Mouse (Mus musculus): ENCODE results near the gene Hivep2. TPM values are rescaled to one million over a fixed set of nuclear protein-coding genes. Genes with fewer than 3 reads are reported as not detected.

The Hivep2 gene
- total and polyA plus RNA-seq, 2 experiments from 2014 or later = 10.8 to 37.5 TPM

DNA sequence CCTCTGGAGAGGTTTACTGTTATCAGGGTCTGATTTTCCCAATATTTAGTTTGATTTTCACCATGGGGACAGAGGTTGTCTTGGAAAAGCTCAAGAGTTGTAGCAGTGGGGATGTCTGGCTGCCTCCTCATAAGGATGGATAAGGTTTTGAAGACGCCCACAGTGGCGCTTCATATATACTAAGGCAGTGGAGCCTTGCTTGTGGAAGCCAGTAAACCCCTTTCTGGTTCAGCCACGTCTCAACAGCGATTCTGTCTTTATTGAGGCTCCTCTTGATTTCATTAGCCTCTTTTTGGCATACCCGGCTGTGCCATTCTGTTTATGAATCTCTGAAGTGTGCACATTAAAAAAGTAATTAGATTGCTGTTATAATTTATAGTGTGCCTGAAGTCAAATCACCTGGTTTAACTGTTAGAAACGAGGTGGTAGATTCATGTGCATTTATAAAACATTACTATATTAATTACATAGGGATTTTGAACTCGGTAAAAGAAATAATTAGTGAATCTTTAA is 72.2 kb downstream of the Hivep2 start:
- no peaks in the 10 kb centered on the region for H3K27me3 ChIP-seq (ENCODE audit: insufficient read depth, low read length)
- no peaks in the 10 kb centered on the region for H3K9me3 ChIP-seq (ENCODE audit: low read length)
- 81% methylated on average over 7 of the region's 7 CpGs for WGBS
- ATAC-seq (ENCODE audit: low FRiP score) (no peak), DNase-seq (ENCODE audit: low spot score) (no peak)
- H3K4me3 ChIP-seq (ENCODE audit: low read depth, low read length) = no peak overlapping the region
- no peak overlapping the region for H3K27ac ChIP-seq (ENCODE audit: low read depth, low read length)
- H3K4me2 ChIP-seq (ENCODE audit: low read depth, low read length, poor library complexity, severe bottlenecking) = no peak overlapping the region
- no peak overlapping the region for H3K9ac ChIP-seq (replicated peaks; ENCODE audit: low read length, poor library complexity, severe bottlenecking)
- H3K36me3 ChIP-seq (ENCODE audit: insufficient read depth, low read length) = no peaks in the 10 kb centered on the region
- no peak for TF ChIP-seq CTCF (IDR thresholded peaks at IDR 0.05)
- no peaks in the 10 kb centered on the region for H3K4me1 ChIP-seq (ENCODE audit: insufficient read depth, low read length)

GRCm38 (mm10) chr10:14040716-14041470 is 75.0 kb downstream of the Hivep2 start:
- Histone ChIP-seq H3K27me3 (ENCODE audit: insufficient read depth, low read length) (no peaks in the 10 kb centered on the region), H3K9ac (replicated peaks; ENCODE audit: low read length, poor library complexity, severe bottlenecking) (no peak overlapping the region), H3K4me3 (ENCODE audit: low read depth, low read length) (no peak overlapping the region), H3K4me2 (ENCODE audit: low read depth, low read length, poor library complexity, severe bottlenecking) (no peak overlapping the region), H3K27ac (ENCODE audit: low read depth, low read length) (no peak overlapping the region), H3K4me1 (ENCODE audit: insufficient read depth, low read length) (no peaks in the 10 kb centered on the region), H3K36me3 (ENCODE audit: insufficient read depth, low read length) (no peaks in the 10 kb centered on the region), H3K9me3 (ENCODE audit: low read length) (no peaks in the 10 kb centered on the region)
- no peak for TF ChIP-seq CTCF (IDR thresholded peaks at IDR 0.05)
- no peak for ATAC-seq (ENCODE audit: low FRiP score)
- 81% methylated on average over 9 of the region's 9 CpGs for WGBS
- DNase-seq (ENCODE audit: low spot score) = no peak

- H3K27ac ChIP-seq (ENCODE audit: low read depth, low read length) = no peak overlapping the region
- no peaks in the 10 kb centered on the region for H3K9me3 ChIP-seq (ENCODE audit: low read length)
- no peaks in the 10 kb centered on the region for H3K27me3 ChIP-seq (ENCODE audit: insufficient read depth, low read length)
- H3K9ac ChIP-seq (replicated peaks; ENCODE audit: low read length, poor library complexity, severe bottlenecking) = no peak overlapping the region
- WGBS = 82% methylated on average over 5 of the region's 5 CpGs
- no peak overlapping the region for H3K4me3 ChIP-seq (ENCODE audit: low read depth, low read length)
- no peak overlapping the region for H3K4me2 ChIP-seq (ENCODE audit: low read depth, low read length, poor library complexity, severe bottlenecking)
- TF ChIP-seq CTCF (IDR thresholded peaks at IDR 0.05) = no peak
- no peak for ATAC-seq (ENCODE audit: low FRiP score)
- DNase-seq (ENCODE audit: low spot score) = no peak
- no peaks in the 10 kb centered on the region for H3K4me1 ChIP-seq (ENCODE audit: insufficient read depth, low read length)
- no peaks in the 10 kb centered on the region for H3K36me3 ChIP-seq (ENCODE audit: insufficient read depth, low read length)
These were observed 75.7 kb downstream of the Hivep2 start for GRCm38 (mm10) chr10:14041606-14042005.

GRCm38 (mm10) chr10:14042539-14043348 is 76.9 kb downstream of the Hivep2 start:
- WGBS = 87% methylated on average over 12 of the region's 12 CpGs
- no peaks in the 10 kb centered on the region for H3K4me1 ChIP-seq (ENCODE audit: insufficient read depth, low read length)

GRCm38 (mm10) chr10:14043349-14043710 is 77.5 kb downstream of the Hivep2 start:
- no peak overlapping the region for H3K9ac ChIP-seq (replicated peaks; ENCODE audit: low read length, poor library complexity, severe bottlenecking)
- DNase-seq (ENCODE audit: low spot score) (no peak), ATAC-seq (ENCODE audit: low FRiP score) (no peak)
- WGBS = 95% methylated on average over 4 of the region's 4 CpGs
- H3K36me3 ChIP-seq (ENCODE audit: insufficient read depth, low read length) = no peaks in the 10 kb centered on the region
- no peak for TF ChIP-seq CTCF (IDR thresholded peaks at IDR 0.05)
- H3K4me2 ChIP-seq (ENCODE audit: low read depth, low read length, poor library complexity, severe bottlenecking) = no peak overlapping the region
- no peaks in the 10 kb centered on the region for H3K27me3 ChIP-seq (ENCODE audit: insufficient read depth, low read length)
- H3K27ac ChIP-seq (ENCODE audit: low read depth, low read length) = no peak overlapping the region
- H3K4me3 ChIP-seq (ENCODE audit: low read depth, low read length) = no peak overlapping the region
- peaks cover 3% of the 10 kb centered on the region; the same call in 1 of the 2 replicates for H3K4me1 ChIP-seq (ENCODE audit: insufficient read depth, low read length)
- no peaks in the 10 kb centered on the region for H3K9me3 ChIP-seq (ENCODE audit: low read length)

More at GRCm38 (mm10) chr10:14042539-14043348, 76.9 kb downstream of the Hivep2 start:
- Histone ChIP-seq H3K27ac (ENCODE audit: low read depth, low read length) (no peak overlapping the region), H3K36me3 (ENCODE audit: insufficient read depth, low read length) (no peaks in the 10 kb centered on the region), H3K27me3 (ENCODE audit: insufficient read depth, low read length) (no peaks in the 10 kb centered on the region), H3K9me3 (ENCODE audit: low read length) (no peaks in the 10 kb centered on the region), H3K4me3 (ENCODE audit: low read depth, low read length) (no peak overlapping the region), H3K4me2 (ENCODE audit: low read depth, low read length, poor library complexity, severe bottlenecking) (no peak overlapping the region), H3K9ac (replicated peaks; ENCODE audit: low read length, poor library complexity, severe bottlenecking) (no peak overlapping the region)
- no peak for DNase-seq (ENCODE audit: low spot score)
- TF ChIP-seq CTCF (IDR thresholded peaks at IDR 0.05) = no peak
- ATAC-seq (ENCODE audit: low FRiP score) = no peak
